Mouse (Mus musculus) ES-E14 (cell line): ENCODE data around the gene Trmt10c.

Experiments used
- ZC3H11A ChIP-seq: IDR thresholded peaks from 2 replicates; pipeline ENCODE4 v1.6.1; 2012; ENCODE audit warnings: low read depth, mild to moderate bottlenecking, inconsistent platforms, low read length, borderline replicate concordance
- ZNF384 ChIP-seq: IDR thresholded peaks from 2 replicates; pipeline ENCODE4 v1.6.1; 2012; ENCODE audit warnings: low read depth, low read length, inconsistent platforms

- no peak for TF ChIP-seq ZNF384
- TF ChIP-seq ZC3H11A, result no peak
Measured at GRCm38 (mm10) chr16:56014076-56014475, 23.5 kb downstream of the Trmt10c start.
